Mouse (Mus musculus) cerebellum, postnatal 10 days (tissue): Measurements from ENCODE around the gene Tas1r2.

Experiments used
- DNase-seq, 2 experiments: peaks; one replicate each; pipeline ENCODE4 v3.0.0; 2021; ENCODE audit warnings: mixed read lengths in 2 of 2

Gene Tas1r2

GRCm38 (mm10) chr4:139710467-139711334 is 57.4 kb downstream of the Tas1r2 start:
- no peak for DNase-seq

DNA sequence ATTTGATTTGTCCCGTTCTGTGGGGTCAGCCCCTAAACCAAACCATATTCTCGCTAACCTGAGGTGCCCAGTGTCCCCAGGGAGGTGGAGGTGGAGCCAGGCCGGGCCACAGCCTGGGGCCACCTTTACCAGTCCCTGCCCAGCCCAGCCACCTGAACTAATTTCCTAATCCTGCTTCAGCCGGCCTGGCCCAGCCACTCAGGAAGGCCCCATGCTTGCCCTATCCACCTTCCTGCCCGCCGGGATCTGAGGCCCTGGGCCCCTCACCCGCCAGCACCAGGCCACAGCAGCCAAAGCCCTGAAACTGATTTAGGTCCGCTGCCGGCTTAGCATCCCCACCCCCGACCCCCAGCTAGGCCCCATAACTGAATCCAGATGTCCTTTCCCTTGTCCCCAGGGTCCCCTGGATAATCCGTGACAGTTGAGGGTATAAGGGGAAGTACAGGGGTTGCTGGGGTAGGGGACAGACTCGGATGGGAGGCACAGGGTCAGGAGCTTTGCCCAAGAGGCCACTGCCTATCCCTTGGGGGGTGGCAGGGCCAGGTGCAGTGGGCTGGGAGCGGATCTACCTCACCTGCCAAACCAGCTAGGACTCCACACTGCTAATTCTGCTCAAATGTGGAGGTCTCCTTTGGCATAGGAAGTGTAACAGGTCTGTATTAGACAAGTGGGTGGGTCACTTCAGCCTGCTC is 62.0 kb downstream of the Tas1r2 start:
- no peak for DNase-seq

GRCm38 (mm10) chr4:139716477-139717169 is 63.3 kb downstream of the Tas1r2 start:
- no peak for DNase-seq

GRCm38 (mm10) chr4:139718978-139719377 is 65.6 kb downstream of the Tas1r2 start:
- DNase-seq, result no peak
